Mouse (Mus musculus) adrenal gland, adult 8-10 months (tissue): ENCODE measurements around the gene Vmn1r2. TPM values are rescaled to one million over a fixed set of nuclear protein-coding genes. Genes with fewer than 3 reads are reported as not detected.
"Not testable (repeated sequence)": the region's sequence is repeated elsewhere in the genome, so short reads cannot be mapped to it uniquely, and the experiment has no call there.

Source experiments
- DNase-seq: peaks from one replicate; pipeline ENCODE4 v3.0.0; 2022
- total RNA-seq, 4 experiments: library from RNA; stranded (reverse); gene quantifications; 2 replicates each; pipeline ENCODE4 v1.2.4; 2022

The Vmn1r2 gene
- not detected for total RNA-seq

GRCm38 (mm10) chr4:3167020-3167419 lies at the start of gene Vmn1r2:
TSS of gene Vmn1r2 (plus strand) at chr4:3167320.
- not testable (repeated sequence) for DNase-seq

GRCm38 (mm10) chr4:3147926-3148325 lies 19.2 kb upstream of the Vmn1r2 start:
- not testable (repeated sequence) for DNase-seq

- not testable (repeated sequence) for DNase-seq
These were observed 13.8 kb upstream of the Vmn1r2 start for GRCm38 (mm10) chr4:3153320-3153719.

- not testable (repeated sequence) for DNase-seq
These were observed 2.7 kb upstream of the Vmn1r2 start for GRCm38 (mm10) chr4:3164429-3164828.

- DNase-seq: no peak
These were observed 2.1 kb upstream of the Vmn1r2 start for GRCm38 (mm10) chr4:3165046-3165445.

GRCm38 (mm10) chr4:3174586-3174985 lies 7.5 kb downstream of the Vmn1r2 start:
- not testable (repeated sequence) for DNase-seq

- DNase-seq: not testable (repeated sequence)
These were observed 8.6 kb downstream of the Vmn1r2 start for GRCm38 (mm10) chr4:3175756-3176155.

GRCm38 (mm10) chr4:3176195-3176594 lies 9.1 kb downstream of the Vmn1r2 start:
- DNase-seq: not testable (repeated sequence)

- DNase-seq: not testable (repeated sequence)
These were observed 9.8 kb downstream of the Vmn1r2 start for GRCm38 (mm10) chr4:3176746-3177490.

GRCm38 (mm10) chr4:3185258-3185657 lies 18.1 kb downstream of the Vmn1r2 start, which contains the start of gene Vmn1r3:
TSS of gene Vmn1r3 (minus strand) at chr4:3185358.
- DNase-seq: not testable (repeated sequence)

- not testable (repeated sequence) for DNase-seq
These were observed 42.6 kb downstream of the Vmn1r2 start for GRCm38 (mm10) chr4:3209643-3210217.

GRCm38 (mm10) chr4:3213349-3213748 lies 46.2 kb downstream of the Vmn1r2 start:
- not testable (repeated sequence) for DNase-seq

GRCm38 (mm10) chr4:3216382-3216781 lies 49.3 kb downstream of the Vmn1r2 start:
- not testable (repeated sequence) for DNase-seq

Other genes with a start within 250 kb of the Vmn1r2 start
- gene Vmn1r3, start 18.0 kb downstream of the Vmn1r2 start, total RNA-seq: 1 to 10 TPM in 1 of 4 experiments, not detected in 3; 1.6 TPM